Mouse (Mus musculus) gastrocnemius, postnatal 10 days (tissue): ENCODE measurements at regions not wholly inside any gene's neighbourhood (a gene's known extent, or its start where the extent isn't known, plus 50 kb on each side); places are given as distances from the start of the nearest gene placed in this dataset.

ENCODE experiments used
- DNase-seq: peaks from one replicate; pipeline ENCODE4 v3.0.0; 2021; ENCODE audit warnings: mixed read lengths

DNA sequence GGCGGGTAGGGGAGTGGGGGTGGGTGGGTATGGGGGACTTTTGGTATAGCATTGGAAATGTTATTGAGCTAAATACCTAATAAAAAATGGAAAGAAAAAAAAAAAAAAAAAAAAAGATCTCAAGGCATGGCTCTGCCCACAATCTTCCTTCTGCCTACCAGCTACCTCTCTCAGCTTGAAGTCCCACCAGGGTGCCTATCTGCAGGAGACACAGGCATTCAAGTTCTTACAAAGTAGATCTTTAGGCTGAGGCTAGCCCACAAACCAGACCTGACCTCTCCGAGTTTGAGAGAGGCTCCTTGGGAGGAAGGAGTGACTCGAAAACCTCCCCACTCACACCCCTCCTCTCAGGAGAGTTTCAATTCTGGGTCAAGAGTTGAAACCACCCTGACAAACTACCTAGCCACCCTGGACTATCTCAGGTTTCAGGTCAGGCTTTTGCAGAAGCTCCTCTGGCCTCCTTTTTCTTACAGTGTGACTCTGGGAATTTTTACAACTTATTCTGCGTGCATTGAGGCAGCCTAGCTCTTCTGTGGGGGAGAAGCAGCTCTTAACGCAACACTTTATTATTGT lies 187.6 kb upstream of the Cxcr4 start:
- DNase-seq: no peak

DNA sequence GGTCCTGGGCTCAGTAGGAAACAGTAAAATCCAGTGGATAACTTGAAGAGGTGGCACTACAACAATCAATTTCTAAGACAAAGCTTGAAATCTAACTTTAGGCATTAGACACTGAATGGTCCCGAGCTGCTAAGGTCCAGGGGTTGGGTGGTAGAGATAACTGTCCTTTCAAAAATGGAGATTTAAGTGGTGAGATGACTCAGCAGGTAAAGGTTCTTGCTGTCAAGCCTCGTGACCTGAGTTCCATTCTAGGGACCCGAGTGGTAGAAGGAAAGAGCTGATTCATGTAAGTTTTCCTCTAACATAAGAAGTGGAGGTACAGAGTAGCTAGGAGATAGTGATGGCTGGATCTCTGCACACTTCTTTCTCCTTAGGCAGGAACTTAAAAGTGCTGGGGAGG lies 180.3 kb upstream of the Cxcr4 start:
- DNase-seq: no peak

- DNase-seq: no peak
Observed at GRCm38 (mm10) chr1:128770786-128771185, 178.7 kb upstream of the Cxcr4 start.

DNA sequence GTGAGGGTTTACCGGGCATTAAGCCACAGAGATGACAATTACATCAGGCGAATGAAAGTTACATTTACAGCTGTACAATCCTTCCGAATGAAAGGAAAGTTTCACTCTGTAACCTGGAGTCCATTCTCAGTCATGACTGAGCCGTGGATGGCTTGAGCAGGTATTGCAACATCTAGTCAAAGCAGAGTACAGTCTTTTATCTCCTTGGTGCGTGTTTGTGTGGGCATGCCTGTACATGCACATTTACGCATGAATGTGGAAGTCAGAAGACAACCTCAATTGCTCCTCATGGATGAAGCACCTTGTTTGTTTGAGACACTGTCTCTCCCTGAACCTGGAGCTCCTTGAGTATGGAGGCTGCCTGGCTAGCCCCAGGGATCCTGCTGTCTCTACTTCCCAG lies 175.9 kb upstream of the Cxcr4 start:
- no peak for DNase-seq

GRCm38 (mm10) chr1:128767415-128767814 lies 175.3 kb upstream of the Cxcr4 start:
- no peak for DNase-seq

GRCm38 (mm10) chr1:128766894-128767268 lies 174.8 kb upstream of the Cxcr4 start:
- no peak for DNase-seq

GRCm38 (mm10) chr1:128766193-128766893 lies 174.2 kb upstream of the Cxcr4 start:
- no peak for DNase-seq

DNA sequence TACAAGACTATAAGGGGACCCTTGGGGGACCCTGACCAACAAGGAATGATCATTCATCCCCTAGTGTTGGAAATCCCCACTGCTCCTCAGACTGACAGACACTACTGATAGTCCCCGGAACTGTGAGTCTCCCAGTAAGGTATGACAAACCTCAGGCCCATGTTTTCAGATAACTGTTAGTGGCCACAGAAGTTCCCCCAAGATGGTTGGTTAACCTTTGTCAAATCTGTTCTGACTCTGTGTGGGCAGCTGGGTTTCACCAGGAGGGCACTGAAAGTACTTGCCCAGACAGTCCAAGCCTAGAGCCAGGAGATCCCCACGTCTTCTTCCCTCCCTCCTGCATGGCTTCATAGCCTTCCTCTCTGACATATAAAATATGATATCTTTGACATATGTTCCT lies 173.5 kb upstream of the Cxcr4 start:
- no peak for DNase-seq

DNA sequence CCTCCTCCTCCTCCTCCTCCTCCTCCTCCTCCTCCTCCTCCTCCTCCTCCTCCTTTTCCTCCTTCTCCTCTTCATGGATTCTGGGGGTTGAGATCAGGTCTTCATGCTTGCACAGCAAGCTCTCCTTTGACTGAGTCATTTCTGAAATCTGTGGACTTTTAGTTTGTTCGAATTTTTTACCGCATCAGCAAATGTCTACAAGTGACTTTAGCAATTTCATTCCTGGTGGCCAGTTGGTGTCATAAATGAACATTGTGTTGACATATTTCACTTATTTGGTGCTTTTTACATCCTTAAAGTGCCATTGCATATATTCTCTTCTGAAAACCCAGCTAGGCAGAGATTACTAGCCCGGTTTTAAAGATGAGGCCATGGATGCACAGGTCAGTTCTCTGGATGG lies 173.0 kb upstream of the Cxcr4 start:
- DNase-seq: no peak

DNA sequence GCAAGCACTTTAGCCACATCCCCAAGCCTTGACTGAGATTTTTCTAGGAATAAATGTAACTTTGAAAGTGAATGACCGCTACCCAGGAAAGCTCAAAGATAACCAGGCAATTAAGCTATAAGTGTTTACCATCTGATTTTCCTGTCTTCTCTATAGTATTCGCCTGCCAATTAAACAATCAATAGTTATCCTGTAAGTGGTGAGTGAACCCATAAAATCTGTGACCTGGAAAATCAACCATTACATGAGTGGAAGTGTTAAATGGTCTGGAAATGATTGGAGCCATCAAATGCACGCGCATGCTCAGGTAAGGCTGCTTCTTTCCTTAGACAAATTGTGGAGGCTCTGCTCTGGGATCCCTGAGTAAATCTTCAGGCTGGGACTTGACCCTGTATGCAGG lies 170.8 kb upstream of the Cxcr4 start:
- no peak for DNase-seq

GRCm38 (mm10) chr1:128762076-128762475 lies 170.0 kb upstream of the Cxcr4 start:
- no peak for DNase-seq

- DNase-seq: no peak
Observed at GRCm38 (mm10) chr1:128758802-128759481, 166.8 kb upstream of the Cxcr4 start.

DNA sequence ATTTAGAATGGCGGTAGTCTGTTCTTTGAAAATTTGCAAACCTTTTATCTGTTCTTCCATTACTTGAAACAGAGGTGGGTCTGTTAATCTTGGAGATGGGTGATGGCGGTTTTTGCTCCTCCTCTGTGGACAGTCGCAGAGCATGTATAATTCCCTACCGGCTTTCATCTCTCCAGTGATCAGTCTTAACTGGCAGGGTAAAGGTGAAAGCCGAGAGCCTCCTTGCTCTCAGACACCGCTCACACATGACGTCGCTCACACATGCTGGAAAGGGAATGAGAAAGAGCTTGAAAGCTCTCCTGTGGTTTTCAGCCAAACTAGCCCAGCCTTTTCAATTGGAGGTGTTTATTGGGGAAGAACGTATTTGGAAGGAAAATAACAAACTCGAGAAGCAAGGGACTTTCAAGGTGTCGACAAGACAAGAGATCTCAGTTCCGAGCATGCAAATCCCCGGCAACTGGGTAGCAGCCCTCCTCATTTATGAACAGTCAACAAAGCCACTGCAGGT lies 166.3 kb upstream of the Cxcr4 start:
- no peak for DNase-seq

GRCm38 (mm10) chr1:128753427-128754012 lies 161.4 kb upstream of the Cxcr4 start:
- no peak for DNase-seq

GRCm38 (mm10) chr1:128749437-128749994 lies 157.4 kb upstream of the Cxcr4 start:
- no peak for DNase-seq

GRCm38 (mm10) chr1:128747196-128747790 lies 155.2 kb upstream of the Cxcr4 start:
- DNase-seq: no peak

DNA sequence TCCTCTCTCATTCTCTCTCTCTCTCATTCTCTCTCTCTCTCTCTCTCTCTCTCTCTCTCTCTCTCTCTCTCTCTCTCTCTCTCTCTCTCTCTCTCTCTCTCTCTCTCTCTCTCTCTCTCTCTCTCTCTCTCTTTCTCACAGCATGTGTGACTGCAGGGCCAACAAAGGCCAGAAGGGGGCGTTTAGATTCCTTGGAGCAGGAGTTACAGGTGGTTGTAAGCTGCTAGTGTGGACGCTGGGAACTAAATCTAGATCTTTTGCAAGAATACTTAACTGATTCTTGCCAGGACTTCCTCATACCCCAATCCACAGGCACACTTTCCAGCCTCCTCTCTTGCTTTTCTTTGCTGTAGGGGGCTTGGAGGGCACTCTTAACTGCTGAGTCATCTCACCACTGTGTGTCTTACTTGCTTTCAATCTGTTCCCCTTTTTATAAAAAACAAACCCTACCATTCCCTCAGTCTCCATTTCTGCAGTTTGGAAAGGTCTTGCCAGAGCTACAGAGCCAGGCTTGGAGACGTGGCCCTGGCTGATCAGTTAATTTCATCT lies 154.4 kb upstream of the Cxcr4 start:
- no peak for DNase-seq

GRCm38 (mm10) chr1:128740616-128741015 lies 148.5 kb upstream of the Cxcr4 start:
- DNase-seq: no peak

- DNase-seq: no peak
Observed at GRCm38 (mm10) chr1:128738152-128738551, 146.1 kb upstream of the Cxcr4 start.

GRCm38 (mm10) chr1:128734857-128735256 lies 142.8 kb upstream of the Cxcr4 start:
- no peak for DNase-seq

DNA sequence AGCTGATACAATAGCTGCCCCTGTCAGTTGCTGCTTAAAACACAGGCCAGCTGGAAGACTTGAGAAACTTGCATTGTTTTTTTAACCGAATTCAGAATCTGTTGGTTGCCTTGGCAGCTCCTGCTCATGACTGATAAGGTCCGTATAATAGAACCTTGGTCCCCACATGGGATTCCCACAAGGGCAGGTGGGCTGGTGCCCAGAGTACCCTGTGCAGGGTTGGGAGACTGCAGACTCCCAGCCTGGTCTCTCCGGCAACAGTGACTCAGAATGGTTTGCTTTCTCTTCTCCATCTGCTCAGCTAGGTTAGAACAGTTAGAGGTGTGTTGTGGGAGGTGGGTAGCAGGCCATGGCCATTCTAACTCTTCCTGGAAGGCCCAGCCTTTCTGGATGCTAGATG lies 139.4 kb upstream of the Cxcr4 start:
- DNase-seq: no peak

- no peak for DNase-seq
Observed at GRCm38 (mm10) chr1:128724433-128725091, 132.5 kb upstream of the Cxcr4 start.
